Mouse (Mus musculus): ENCODE measurements at regions not wholly inside any gene's neighbourhood (a gene's known extent, or its start where the extent isn't known, plus 50 kb on each side); places are given as distances from the start of the nearest gene placed in this dataset.

DNA sequence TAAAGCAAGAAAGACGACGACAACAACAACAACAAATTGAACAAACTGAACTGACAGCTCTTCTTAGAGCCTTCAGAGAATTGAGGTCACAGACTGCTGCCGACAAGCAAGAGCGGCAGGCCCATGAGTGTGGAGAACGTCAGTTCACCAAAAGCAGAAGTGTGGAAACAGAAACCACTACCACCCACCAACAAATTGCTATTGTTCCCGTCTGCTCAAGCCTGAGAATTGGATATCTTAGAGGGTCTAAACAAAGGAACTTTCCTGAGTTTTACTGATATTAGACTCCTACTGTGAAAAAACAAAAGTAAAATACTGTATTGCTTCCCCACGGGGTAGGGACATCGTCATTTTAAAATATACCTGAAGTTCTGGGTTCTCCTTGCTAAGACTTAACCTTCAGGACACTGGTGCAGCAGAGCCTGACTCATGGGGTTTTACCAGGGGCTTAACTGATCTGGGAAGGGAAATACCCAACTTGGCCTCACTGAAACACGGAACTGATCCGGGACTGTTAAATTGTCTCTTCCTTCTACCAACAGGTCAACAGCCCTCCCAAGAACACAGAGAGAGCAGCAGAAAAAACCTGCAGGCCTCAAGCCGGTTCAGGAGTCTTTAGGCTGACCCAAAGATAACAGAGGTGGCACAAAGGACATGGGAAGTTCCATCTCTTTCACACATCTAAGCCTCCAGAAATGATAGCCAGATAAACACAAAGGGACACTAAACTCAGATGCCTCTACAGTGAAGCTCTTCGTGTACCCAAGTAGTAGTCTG, 238.1 kb downstream of the Gm5426 start:
- H3K9me3 ChIP-seq (replicated peaks) = no peaks in the 10 kb centered on the region
- H3K9ac ChIP-seq = no peak overlapping the region
- no peak overlapping the region for H3K4me2 ChIP-seq
- ATAC-seq (ENCODE audit: insufficient number of reproducible peaks, low FRiP score) = no peak
- H3K27me3 ChIP-seq (replicated peaks) = no peaks in the 10 kb centered on the region
- WGBS = 76% methylated on average over 12 of the region's 12 CpGs
- H3K4me1 ChIP-seq (replicated peaks) = peaks cover 21% of the 10 kb centered on the region
- no peak overlapping the region for H3K27ac ChIP-seq (ENCODE audit: poor library complexity, severe bottlenecking)
- H3K4me3 ChIP-seq = no peak overlapping the region
- H3K36me3 ChIP-seq = no peaks in the 10 kb centered on the region

DNA sequence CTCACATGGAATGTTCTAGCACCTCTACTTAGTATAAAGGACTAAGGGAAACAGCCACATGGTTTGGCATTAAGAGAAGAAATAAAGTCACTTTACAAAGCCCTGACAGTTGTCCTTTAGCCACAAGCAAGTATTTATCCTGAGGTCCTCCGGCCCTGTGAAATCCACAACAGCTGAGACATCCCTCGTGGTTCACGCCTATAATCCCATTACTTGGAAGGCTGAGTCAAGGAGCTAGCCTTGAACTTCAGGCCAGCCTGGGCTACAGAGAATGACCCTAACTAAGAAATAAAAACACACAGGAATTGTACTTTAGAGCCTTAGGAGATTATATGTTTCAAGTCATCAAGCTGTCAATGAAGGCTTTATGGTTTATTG, 238.7 kb downstream of the Gm5426 start:
- Histone ChIP-seq H3K4me3 (no peak overlapping the region), H3K27me3 (replicated peaks) (no peaks in the 10 kb centered on the region), H3K9me3 (replicated peaks) (no peaks in the 10 kb centered on the region), H3K4me1 (replicated peaks) (peaks cover 21% of the 10 kb centered on the region), H3K36me3 (no peaks in the 10 kb centered on the region), H3K9ac (no peak overlapping the region), H3K4me2 (no peak overlapping the region), H3K27ac (ENCODE audit: poor library complexity, severe bottlenecking) (no peak overlapping the region)
- WGBS = 88% methylated on average over 3 of the region's 3 CpGs
- no peak for ATAC-seq (ENCODE audit: insufficient number of reproducible peaks, low FRiP score)

DNA sequence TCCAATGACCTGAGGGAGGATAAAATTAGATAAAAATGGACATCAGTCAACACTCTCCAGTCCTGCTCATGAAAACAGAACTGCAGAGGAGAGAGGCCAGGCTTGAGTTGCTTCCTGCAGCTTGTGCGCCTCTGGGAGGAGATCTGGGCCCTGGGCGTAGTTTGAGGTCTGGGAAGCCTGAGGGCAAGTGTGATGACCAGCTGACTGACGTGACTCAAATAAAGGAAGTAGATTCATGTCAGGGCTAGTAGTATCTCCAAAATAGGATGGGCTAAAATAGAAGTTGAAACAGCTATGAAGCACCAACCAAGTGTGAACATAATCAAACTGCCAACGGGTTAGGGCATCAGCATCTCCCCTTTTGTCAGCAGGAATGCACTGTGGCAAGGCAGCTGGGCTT, 239.3 kb upstream of the Btg1 start:
- Histone ChIP-seq H3K4me1 (replicated peaks) (0 out of 2 replicates have a peak, but pooled peaks cover 10% of the 10 kb centered on the region), H3K27ac (ENCODE audit: poor library complexity, severe bottlenecking) (no peak overlapping the region), H3K36me3 (no peaks in the 10 kb centered on the region), H3K4me3 (no peak overlapping the region), H3K9ac (no peak overlapping the region), H3K27me3 (replicated peaks) (no peaks in the 10 kb centered on the region), H3K9me3 (replicated peaks) (no peaks in the 10 kb centered on the region), H3K4me2 (no peak overlapping the region)
- 58% methylated on average over 4 of the region's 4 CpGs for WGBS
- ATAC-seq (ENCODE audit: insufficient number of reproducible peaks, low FRiP score) = no peak

DNA sequence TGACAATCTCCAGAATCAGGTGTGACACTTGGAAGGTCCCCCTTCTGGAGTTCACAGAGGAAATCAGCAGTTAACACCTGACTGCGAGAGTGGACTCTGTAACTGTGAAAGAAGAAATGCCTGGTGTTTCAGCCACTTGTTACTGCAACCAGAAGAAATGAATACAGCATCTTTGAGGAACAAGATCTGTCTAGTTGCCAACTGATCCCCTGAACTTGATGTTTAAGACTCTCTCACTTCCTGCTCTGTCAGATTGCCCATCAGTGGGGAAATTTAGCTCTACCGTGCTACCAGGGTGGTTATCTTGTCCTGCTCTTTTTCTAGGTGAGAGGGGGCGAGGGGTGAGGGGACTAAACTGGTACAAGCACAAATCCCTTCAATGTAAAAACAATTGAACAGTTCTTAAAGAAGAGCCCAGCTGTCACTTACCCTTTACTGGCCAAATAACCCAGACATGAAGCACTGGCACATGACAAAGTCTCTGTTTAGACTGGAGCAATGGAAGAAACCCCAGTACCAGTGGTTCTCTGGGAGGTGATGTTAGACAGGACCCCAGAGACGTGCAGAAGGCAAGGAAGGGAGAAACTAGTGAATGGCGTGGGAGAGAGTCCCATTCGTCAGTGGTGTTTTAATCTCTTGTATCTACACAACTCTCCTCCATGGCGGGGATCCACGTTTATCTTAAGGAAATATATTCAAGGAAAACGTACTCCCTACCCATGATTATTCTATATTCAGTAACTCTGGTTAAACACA, 237.6 kb upstream of the Btg1 start:
- no peak overlapping the region for H3K9ac ChIP-seq
- whole genome bisulfite sequencing = 52% methylated on average over 9 of the region's 9 CpGs
- no peak overlapping the region for H3K4me3 ChIP-seq
- H3K27me3 ChIP-seq (replicated peaks) = no peaks in the 10 kb centered on the region
- no peaks in the 10 kb centered on the region for H3K36me3 ChIP-seq
- H3K27ac ChIP-seq (ENCODE audit: poor library complexity, severe bottlenecking) = no peak overlapping the region
- H3K4me1 ChIP-seq (replicated peaks) = no peaks in the 10 kb centered on the region
- H3K9me3 ChIP-seq (replicated peaks) = no peaks in the 10 kb centered on the region
- H3K4me2 ChIP-seq = no peak overlapping the region
- ATAC-seq (ENCODE audit: insufficient number of reproducible peaks, low FRiP score) = no peak

DNA sequence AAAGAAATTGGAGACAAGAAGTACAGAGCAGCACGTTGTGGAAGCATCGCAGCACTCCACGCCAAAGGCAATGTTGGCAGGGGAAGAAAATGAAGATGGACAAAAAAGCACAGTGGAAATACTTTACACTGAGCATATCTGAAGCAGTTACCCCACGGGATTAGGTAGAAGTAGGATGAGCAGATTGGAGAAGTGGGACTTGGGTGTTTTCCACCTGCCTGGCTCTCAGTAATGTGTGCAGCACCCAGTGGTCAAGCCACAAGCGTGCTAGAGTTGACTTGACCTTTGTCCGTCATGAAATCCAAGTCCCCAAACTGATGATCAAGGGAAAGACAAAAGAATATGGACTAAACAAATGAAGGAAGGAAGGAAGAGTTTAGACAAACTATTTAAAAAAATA, 235.1 kb upstream of the Btg1 start:
- ATAC-seq (ENCODE audit: insufficient number of reproducible peaks, low FRiP score) = no peak
- Histone ChIP-seq H3K4me3 (no peak overlapping the region), H3K4me1 (replicated peaks) (no peaks in the 10 kb centered on the region), H3K36me3 (no peaks in the 10 kb centered on the region), H3K27me3 (replicated peaks) (no peaks in the 10 kb centered on the region), H3K9ac (no peak overlapping the region), H3K27ac (ENCODE audit: poor library complexity, severe bottlenecking) (no peak overlapping the region), H3K4me2 (no peak overlapping the region), H3K9me3 (replicated peaks) (no peaks in the 10 kb centered on the region)
- WGBS = 89% methylated on average over 6 of the region's 6 CpGs

- Histone ChIP-seq H3K27ac (ENCODE audit: poor library complexity, severe bottlenecking) (no peak overlapping the region), H3K4me1 (replicated peaks) (no peaks in the 10 kb centered on the region), H3K4me3 (no peak overlapping the region), H3K36me3 (no peaks in the 10 kb centered on the region), H3K9ac (no peak overlapping the region), H3K9me3 (replicated peaks) (no peaks in the 10 kb centered on the region), H3K4me2 (no peak overlapping the region), H3K27me3 (replicated peaks) (no peaks in the 10 kb centered on the region)
- WGBS = 49% methylated on average over 3 of the region's 3 CpGs
- no peak for ATAC-seq (ENCODE audit: insufficient number of reproducible peaks, low FRiP score)
Observed at GRCm38 (mm10) chr10:96391748-96392147, 225.1 kb upstream of the Btg1 start.

DNA sequence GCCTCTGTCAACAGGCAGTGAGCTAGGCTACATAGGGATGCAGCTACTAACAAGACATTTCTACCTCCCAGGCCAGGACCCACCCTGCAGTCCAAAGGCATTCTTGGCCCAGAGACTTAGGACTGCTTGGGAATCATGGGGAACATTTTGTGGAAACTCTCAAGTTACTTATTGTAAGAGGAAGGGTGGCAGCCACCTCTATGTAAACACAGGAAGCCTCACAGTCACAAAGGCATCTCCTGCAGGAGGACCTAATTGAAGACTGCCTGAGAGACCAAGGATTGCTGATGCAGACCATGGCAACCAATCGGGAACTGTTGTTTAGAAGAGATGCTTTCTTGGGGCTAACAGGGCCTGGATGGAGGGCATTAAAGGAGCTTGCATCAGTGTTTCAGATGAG, 224.0 kb upstream of the Btg1 start:
- Histone ChIP-seq H3K4me1 (replicated peaks) (no peaks in the 10 kb centered on the region), H3K36me3 (no peaks in the 10 kb centered on the region), H3K9me3 (replicated peaks) (no peaks in the 10 kb centered on the region), H3K27me3 (replicated peaks) (no peaks in the 10 kb centered on the region), H3K4me3 (no peak overlapping the region), H3K4me2 (no peak overlapping the region), H3K9ac (no peak overlapping the region), H3K27ac (ENCODE audit: poor library complexity, severe bottlenecking) (no peak overlapping the region)
- WGBS = 77% methylated on average over 1 of the region's 1 CpGs
- ATAC-seq (ENCODE audit: insufficient number of reproducible peaks, low FRiP score) = no peak

DNA sequence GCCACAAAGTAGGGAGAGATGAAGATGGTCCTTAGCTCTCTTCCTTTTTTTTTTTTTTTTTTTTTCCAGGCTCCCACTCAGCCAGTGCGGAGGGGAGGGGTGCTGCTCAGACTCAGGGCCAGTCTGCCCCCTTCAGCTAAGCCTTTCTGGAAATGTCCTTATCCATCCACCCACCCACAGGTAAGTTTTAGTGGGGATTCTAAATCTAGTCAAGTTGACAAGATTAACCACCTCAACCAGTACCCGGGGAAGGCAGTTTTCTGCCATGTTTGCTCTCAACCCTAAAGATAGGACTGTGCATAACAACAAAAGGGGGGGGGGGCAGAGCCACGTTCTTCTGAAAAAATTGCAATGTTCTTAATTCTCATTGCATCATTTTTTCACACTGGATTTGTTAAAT, 222.6 kb upstream of the Btg1 start:
- H3K4me1 ChIP-seq (replicated peaks) = no peaks in the 10 kb centered on the region
- H3K36me3 ChIP-seq = no peaks in the 10 kb centered on the region
- no peaks in the 10 kb centered on the region for H3K9me3 ChIP-seq (replicated peaks)
- WGBS = 82% methylated on average over 3 of the region's 3 CpGs
- no peak overlapping the region for H3K4me3 ChIP-seq
- no peaks in the 10 kb centered on the region for H3K27me3 ChIP-seq (replicated peaks)
- no peak overlapping the region for H3K4me2 ChIP-seq
- no peak for ATAC-seq (ENCODE audit: insufficient number of reproducible peaks, low FRiP score)
- no peak overlapping the region for H3K27ac ChIP-seq (ENCODE audit: poor library complexity, severe bottlenecking)
- no peak overlapping the region for H3K9ac ChIP-seq

- Histone ChIP-seq H3K4me2 (no peak overlapping the region), H3K9ac (no peak overlapping the region), H3K27ac (ENCODE audit: poor library complexity, severe bottlenecking) (no peak overlapping the region), H3K9me3 (replicated peaks) (no peaks in the 10 kb centered on the region), H3K36me3 (no peaks in the 10 kb centered on the region), H3K27me3 (replicated peaks) (no peaks in the 10 kb centered on the region), H3K4me3 (no peak overlapping the region), H3K4me1 (replicated peaks) (0 out of 2 replicates have a peak, but pooled peaks cover 4% of the 10 kb centered on the region)
- 64% methylated on average over 3 of the region's 3 CpGs for WGBS
- ATAC-seq (ENCODE audit: insufficient number of reproducible peaks, low FRiP score) = no peak
Observed at GRCm38 (mm10) chr10:96395017-96395416, 221.8 kb upstream of the Btg1 start.

DNA sequence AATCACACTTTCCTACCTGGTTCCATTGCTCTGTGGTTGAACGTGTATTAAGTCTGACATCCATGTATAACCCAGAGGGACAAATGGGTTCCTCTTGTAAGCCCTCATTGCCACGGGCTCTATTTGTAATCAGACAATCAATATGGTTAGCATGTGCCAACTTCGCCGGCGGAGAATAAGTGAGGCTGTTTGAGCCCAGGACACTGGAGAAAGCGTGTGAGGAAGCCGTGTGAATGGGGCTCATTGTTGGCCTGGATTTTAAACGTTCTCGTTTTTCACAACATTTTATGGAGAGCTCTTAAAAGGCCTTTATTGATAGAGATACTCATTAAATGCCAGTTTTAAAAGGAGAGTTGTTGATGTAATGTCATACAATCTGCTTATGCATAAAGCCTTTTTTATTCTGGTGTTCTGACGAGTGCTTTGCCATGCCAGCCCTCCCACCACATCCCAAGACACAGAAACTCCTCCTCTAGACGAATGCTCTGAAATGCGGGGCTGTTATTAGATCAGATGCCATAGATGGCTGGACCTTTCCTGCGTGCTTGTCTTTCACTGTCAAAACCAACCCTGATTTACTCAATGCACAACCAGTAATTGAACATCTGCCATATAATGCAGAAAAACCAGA, 218.8 kb upstream of the Btg1 start:
- no peak for ATAC-seq (ENCODE audit: insufficient number of reproducible peaks, low FRiP score)
- H3K9me3 ChIP-seq (replicated peaks) = no peaks in the 10 kb centered on the region
- H3K4me1 ChIP-seq (replicated peaks) = 0 out of 2 replicates have a peak, but pooled peaks cover 4% of the 10 kb centered on the region
- no peak overlapping the region for H3K4me2 ChIP-seq
- 72% methylated on average over 13 of the region's 13 CpGs for WGBS
- no peak overlapping the region for H3K4me3 ChIP-seq
- no peak overlapping the region for H3K9ac ChIP-seq
- H3K27me3 ChIP-seq (replicated peaks) = no peaks in the 10 kb centered on the region
- no peaks in the 10 kb centered on the region for H3K36me3 ChIP-seq
- H3K27ac ChIP-seq (ENCODE audit: poor library complexity, severe bottlenecking) = no peak overlapping the region

DNA sequence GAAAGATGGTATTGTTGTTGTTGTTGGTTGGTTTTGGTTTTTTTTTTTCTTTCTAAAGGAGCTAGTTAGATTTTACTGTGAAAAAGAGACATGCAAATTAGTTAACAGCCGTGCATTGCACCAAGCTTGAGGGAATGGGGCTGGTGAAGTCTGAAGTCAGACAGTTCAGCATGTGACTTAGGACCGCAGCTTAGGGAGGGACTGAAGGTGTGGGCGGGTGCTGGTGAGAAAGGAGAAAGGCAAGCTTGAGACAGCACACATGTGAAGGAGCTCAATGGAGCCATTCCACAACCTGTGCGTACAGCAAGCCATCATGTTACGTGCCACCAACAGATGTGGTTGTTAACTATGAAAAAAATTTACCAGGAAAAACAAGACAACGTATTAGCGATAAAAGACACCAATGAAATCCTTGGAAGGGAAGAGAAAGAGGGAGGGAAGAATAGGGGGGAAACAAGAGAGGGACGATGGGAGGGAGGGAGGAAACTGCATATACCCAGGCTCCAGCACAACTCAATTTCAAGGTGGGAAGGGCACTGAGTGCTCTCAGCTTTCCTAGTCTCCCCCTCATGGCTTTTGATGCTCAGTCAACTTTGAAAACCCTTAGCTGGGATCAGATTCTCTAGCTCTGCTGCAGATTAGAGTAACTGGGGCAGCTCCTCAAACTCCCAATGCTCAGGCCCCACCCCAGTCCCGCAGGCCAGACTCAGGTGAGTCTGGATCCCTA, 218.1 kb upstream of the Btg1 start:
- H3K27me3 ChIP-seq (replicated peaks) = no peaks in the 10 kb centered on the region
- no peak overlapping the region for H3K9ac ChIP-seq
- H3K4me3 ChIP-seq = no peak overlapping the region
- no peaks in the 10 kb centered on the region for H3K36me3 ChIP-seq
- H3K27ac ChIP-seq (ENCODE audit: poor library complexity, severe bottlenecking) = no peak overlapping the region
- WGBS = 79% methylated on average over 9 of the region's 9 CpGs
- H3K9me3 ChIP-seq (replicated peaks) = no peaks in the 10 kb centered on the region
- 0 out of 2 replicates have a peak, but pooled peaks cover 4% of the 10 kb centered on the region for H3K4me1 ChIP-seq (replicated peaks)
- no peak overlapping the region for H3K4me2 ChIP-seq
- ATAC-seq (ENCODE audit: insufficient number of reproducible peaks, low FRiP score) = no peak
